ENCODE assay signal across 23 mouse cellular contexts in genomic region chr2:115214292-115214691, GRCm38 (mm10).
DNase-seq lines count a peak whose midpoint lies in the region; ATAC-seq and TF ChIP-seq lines count a peak whose summit lies in the region.
"Had no signal": no experiment of that assay in that cellular context is flagged by ENCODE, and none has a peak within 500 bp of the region (broad histone marks: within the 10 kb centered on the region; RNA-seq: fewer than 3 reads in every experiment).

No protein-coding gene starts in this region.

- 40% methylated on average over 6 of the region's 6 CpGs for WGBS in lung, embryonic 15.5 days
- 67% methylated on average over 6 of the region's 6 CpGs for WGBS in limb, embryonic 10.5 days
- WGBS in stomach, embryonic 15.5 days, result 47% methylated on average over 6 of the region's 6 CpGs
- WGBS in cerebellum, adult 2 months, result 84% methylated on average over 6 of the region's 6 CpGs

- H3K4me3 ChIP-seq in lung, embryonic 15.5 days, result no peak overlapping the region
- no peak overlapping the region for H3K4me3 ChIP-seq in limb, embryonic 10.5 days
- H3K4me3 ChIP-seq in stomach, embryonic 15.5 days (replicated peaks), result no peak overlapping the region
- no peak overlapping the region for H3K4me3 ChIP-seq in cerebellum, adult 2 months (replicated peaks; ENCODE audit: insufficient read depth, low read depth, low read length)
- H3K4me3 ChIP-seq: embryonic facial prominence, embryonic 12.5 days; gastrocnemius, adult 2 months; hindbrain, embryonic 12.5 days; liver, embryonic 15.5 days; megakaryocyte, embryonic 14.5 days; midbrain, embryonic 13.5 days; neural tube, embryonic 12.5 days had no signal

- no peak for TF ChIP-seq CTCF in cerebellum, adult 2 months (IDR thresholded peaks at IDR 0.05; ENCODE audit: borderline replicate concordance, insufficient read depth, low read depth, low read length)

- no peaks in the 10 kb centered on the region; the same call in 1 of the 2 replicates for H3K27me3 ChIP-seq in lung, embryonic 15.5 days
- H3K27me3 ChIP-seq in limb, embryonic 10.5 days (ENCODE audit: low read depth, poor library complexity, severe bottlenecking), result no peaks in the 10 kb centered on the region
- H3K27me3 ChIP-seq in stomach, embryonic 15.5 days (replicated peaks), result no peaks in the 10 kb centered on the region
- no peaks in the 10 kb centered on the region for H3K27me3 ChIP-seq in cerebellum, adult 2 months (ENCODE audit: control insufficient read depth, insufficient read depth, low read length)
- H3K27me3 ChIP-seq: embryonic facial prominence, embryonic 12.5 days; hindbrain, embryonic 12.5 days; limb, embryonic 13.5 days; liver, embryonic 15.5 days; megakaryocyte, embryonic 14.5 days; midbrain, embryonic 13.5 days; neural tube, embryonic 12.5 days had no signal

- no peaks in the 10 kb centered on the region for H3K9me3 ChIP-seq in lung, embryonic 15.5 days
- no peaks in the 10 kb centered on the region for H3K9me3 ChIP-seq in limb, embryonic 10.5 days (replicated peaks)
- H3K9me3 ChIP-seq in stomach, embryonic 15.5 days, result no peaks in the 10 kb centered on the region
- H3K9me3 ChIP-seq: embryonic facial prominence, embryonic 12.5 days; hindbrain, embryonic 12.5 days; limb, embryonic 13.5 days; liver, embryonic 15.5 days; midbrain, embryonic 13.5 days; neural tube, embryonic 12.5 days had no signal

- no peak overlapping the region for H3K27ac ChIP-seq in lung, embryonic 15.5 days
- peak overlapping the region; percentile 75; the same call in 1 of the 2 replicates for H3K27ac ChIP-seq in limb, embryonic 10.5 days
- H3K27ac ChIP-seq in stomach, embryonic 15.5 days, result peak overlapping the region; percentile 18
- H3K27ac ChIP-seq in cerebellum, adult 2 months (ENCODE audit: insufficient read depth, low read length), result no peak overlapping the region
- H3K27ac ChIP-seq: gastrocnemius, adult 2 months; limb, embryonic 13.5 days; liver, embryonic 15.5 days; midbrain, embryonic 13.5 days; neural tube, embryonic 12.5 days had no signal

- TF ChIP-seq POLR2A in cerebellum, adult 2 months (IDR thresholded peaks at IDR 0.05; ENCODE audit: borderline replicate concordance, insufficient read depth, low read length), result no peak

- peaks cover 10% of the 10 kb centered on the region; the same call in 1 of the 2 replicates for H3K4me1 ChIP-seq in lung, embryonic 15.5 days
- peaks cover 24% of the 10 kb centered on the region for H3K4me1 ChIP-seq in limb, embryonic 10.5 days
- peaks cover 5% of the 10 kb centered on the region for H3K4me1 ChIP-seq in stomach, embryonic 15.5 days
- H3K4me1 ChIP-seq in cerebellum, adult 2 months (ENCODE audit: control insufficient read depth, insufficient read depth, low read length), result peaks cover 3% of the 10 kb centered on the region
- H3K4me1 ChIP-seq: liver, embryonic 15.5 days; megakaryocyte, embryonic 14.5 days had no signal

- DNase-seq in embryo, embryonic 11 days, result peak; percentile 13
- no peak for DNase-seq in embryo, embryonic 10 days (ENCODE audit: low spot score)
- no peak for DNase-seq in lung, postnatal 4 days
- DNase-seq in limb, embryonic 10.5 days (ENCODE audit: low spot score), result no peak
- DNase-seq in cerebellum, adult 2 months, result no peak
- no peak for DNase-seq in urinary bladder, postnatal 14 days (ENCODE audit: low spot score)
- DNase-seq: adrenal gland, postnatal 10 days; gastrocnemius, adult 2 months; kidney, adult 11 months; kidney, postnatal 25 days; layer of hippocampus, postnatal 36 days; retina, postnatal 1 day; right cerebral cortex, postnatal 25 days; spleen, adult 18-20 months had no signal

- H3K9ac ChIP-seq in lung, embryonic 15.5 days, result no peak overlapping the region
- H3K9ac ChIP-seq in stomach, embryonic 15.5 days, result no peak overlapping the region
- H3K9ac ChIP-seq: embryonic facial prominence, embryonic 12.5 days; hindbrain, embryonic 12.5 days; limb, embryonic 13.5 days; liver, embryonic 15.5 days; midbrain, embryonic 13.5 days; neural tube, embryonic 12.5 days had no signal

- ATAC-seq in lung, embryonic 15.5 days (ENCODE audit: borderline replicate concordance, extremely low read depth, low FRiP score, low TSS enrichment), result peak; percentile 69; the same call in 1 of the 2 replicates
- no peak for ATAC-seq in stomach, embryonic 15.5 days (ENCODE audit: insufficient read depth, low FRiP score, low read depth)

- H3K4me2 ChIP-seq in lung, embryonic 15.5 days, result no peak overlapping the region
- H3K4me2 ChIP-seq in stomach, embryonic 15.5 days, result no peak overlapping the region
- H3K4me2 ChIP-seq: liver, embryonic 15.5 days; midbrain, embryonic 13.5 days had no signal

- H3K36me3 ChIP-seq in lung, embryonic 15.5 days, result no peaks in the 10 kb centered on the region
- no peaks in the 10 kb centered on the region for H3K36me3 ChIP-seq in limb, embryonic 10.5 days
- no peaks in the 10 kb centered on the region for H3K36me3 ChIP-seq in stomach, embryonic 15.5 days
- H3K36me3 ChIP-seq: embryonic facial prominence, embryonic 12.5 days; hindbrain, embryonic 12.5 days; limb, embryonic 13.5 days; liver, embryonic 15.5 days; midbrain, embryonic 13.5 days; neural tube, embryonic 12.5 days had no signal

Comparison
In these comparisons a context has a peak if more than half of its experiments do, and no peak if none do; other contexts are left out.
1. H3K27ac ChIP-seq: peak in limb, embryonic 10.5 days (single experiment) and stomach, embryonic 15.5 days (single experiment); none in lung, embryonic 15.5 days (single experiment) and cerebellum, adult 2 months (single experiment).